Mouse (Mus musculus): Measurements from ENCODE around the gene Elane.

The Elane gene

GRCm38 (mm10) chr10:79916808-79917531 lies 30.9 kb downstream of the Elane start, which contains the start of gene Kiss1r:
Gene Kiss1r (plus strand): TSS chr10:79916971.
- DNase-seq, result peak; percentile 83

GRCm38 (mm10) chr10:79917532-79918100 lies 31.6 kb downstream of the Elane start:
- no peak for DNase-seq

DNA sequence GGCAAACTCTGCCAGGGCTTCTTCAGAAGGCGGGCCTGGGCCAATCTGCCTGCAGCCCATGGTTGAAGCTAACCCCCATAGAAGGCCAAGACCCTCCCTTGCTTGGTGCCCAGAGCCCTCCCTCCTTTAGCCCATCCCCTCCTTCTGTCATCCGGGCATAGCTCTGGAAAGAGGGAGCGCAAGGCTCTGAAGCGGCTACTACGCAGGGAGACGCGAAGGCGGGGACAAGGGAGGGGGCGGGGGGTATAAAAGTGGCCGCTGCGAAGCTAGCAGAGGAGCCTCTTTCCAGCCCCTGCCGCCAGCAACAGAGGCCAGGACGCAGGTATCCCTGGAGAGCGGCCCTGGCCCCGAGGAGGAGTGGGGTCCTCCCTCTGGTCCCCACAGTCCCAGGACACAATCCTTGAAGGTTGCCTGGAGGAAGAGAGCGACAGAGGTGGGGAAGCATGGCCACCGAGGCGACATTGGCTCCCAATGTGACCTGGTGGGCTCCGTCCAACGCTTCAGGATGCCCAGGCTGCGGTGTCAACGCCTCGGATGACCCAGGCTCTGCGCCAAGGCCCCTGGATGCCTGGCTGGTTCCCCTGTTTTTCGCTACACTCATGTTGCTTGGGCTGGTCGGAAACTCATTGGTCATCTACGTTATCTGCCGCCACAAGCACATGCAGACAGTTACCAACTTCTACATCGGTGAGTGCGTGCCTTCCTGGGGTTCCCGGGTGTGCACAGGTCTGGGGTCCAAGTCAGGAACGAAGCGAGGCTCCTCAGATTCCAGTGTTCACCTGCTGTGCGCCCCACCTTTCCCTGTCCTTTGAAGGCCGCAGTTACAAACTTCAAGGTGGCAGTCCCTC lies 32.4 kb downstream of the Elane start:
- no peak for DNase-seq

DNA sequence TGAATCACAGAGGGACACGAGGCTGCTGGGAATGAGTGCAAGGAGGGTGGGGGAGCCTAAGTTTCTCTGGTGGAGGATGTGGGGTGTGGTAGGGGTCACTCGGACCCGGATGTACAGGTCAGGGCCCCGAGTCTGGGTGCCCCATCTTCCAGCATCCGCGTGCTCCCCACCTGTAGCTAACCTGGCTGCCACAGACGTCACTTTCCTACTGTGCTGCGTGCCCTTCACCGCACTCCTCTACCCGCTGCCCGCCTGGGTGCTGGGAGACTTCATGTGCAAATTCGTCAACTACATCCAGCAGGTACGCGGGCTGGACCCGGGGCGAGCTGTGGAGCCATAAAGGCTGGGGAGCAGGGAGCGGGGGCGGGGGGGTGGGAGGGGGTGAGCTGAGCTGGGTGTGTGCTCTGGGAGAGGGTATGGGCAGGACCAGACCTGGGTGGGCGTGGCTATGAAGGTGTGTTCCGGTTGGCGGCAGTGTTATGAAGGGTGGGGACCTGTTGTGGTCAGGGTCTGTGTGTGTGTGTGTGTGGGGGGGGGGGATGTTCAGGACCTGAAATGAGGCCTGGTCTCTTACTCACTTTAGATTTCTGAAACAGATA lies 33.3 kb downstream of the Elane start:
- DNase-seq, result no peak

DNA sequence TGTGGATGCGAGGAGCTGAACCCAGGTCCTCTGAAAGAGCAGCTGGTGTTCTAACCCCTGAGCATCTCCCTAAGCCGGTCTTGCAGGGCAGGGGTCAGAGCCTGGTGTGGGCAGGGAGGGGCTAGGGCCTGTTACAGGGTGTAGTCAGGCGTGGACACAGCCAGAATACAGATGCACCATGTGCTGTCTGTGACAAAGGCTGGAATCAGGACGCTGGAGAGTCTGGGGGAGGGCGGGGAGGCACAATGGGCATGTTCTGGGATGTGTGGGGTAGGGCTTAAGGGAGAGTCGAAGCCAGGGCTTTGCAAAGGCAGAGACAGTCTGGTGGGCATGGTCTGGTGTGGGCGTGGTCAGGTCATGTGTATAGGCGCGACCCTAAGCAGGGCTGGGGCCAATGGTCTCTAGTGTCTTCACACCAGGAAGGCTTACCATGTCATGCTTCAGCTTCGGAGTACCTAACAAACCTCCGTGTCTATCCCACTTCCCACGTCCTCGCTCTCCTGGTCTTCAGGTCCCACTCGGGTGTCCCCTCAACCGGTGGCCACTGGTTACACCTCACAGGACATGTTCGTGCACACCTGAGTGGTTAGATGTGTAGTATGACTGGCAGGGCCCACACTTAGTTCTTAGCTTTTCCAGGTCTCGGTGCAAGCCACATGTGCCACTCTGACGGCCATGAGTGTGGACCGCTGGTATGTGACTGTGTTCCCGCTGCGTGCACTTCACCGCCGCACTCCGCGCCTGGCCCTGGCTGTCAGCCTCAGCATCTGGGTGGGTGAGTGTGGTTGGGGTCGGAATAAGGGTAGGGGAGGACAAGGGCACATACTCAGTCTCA lies 34.2 kb downstream of the Elane start:
- no peak for DNase-seq

DNA sequence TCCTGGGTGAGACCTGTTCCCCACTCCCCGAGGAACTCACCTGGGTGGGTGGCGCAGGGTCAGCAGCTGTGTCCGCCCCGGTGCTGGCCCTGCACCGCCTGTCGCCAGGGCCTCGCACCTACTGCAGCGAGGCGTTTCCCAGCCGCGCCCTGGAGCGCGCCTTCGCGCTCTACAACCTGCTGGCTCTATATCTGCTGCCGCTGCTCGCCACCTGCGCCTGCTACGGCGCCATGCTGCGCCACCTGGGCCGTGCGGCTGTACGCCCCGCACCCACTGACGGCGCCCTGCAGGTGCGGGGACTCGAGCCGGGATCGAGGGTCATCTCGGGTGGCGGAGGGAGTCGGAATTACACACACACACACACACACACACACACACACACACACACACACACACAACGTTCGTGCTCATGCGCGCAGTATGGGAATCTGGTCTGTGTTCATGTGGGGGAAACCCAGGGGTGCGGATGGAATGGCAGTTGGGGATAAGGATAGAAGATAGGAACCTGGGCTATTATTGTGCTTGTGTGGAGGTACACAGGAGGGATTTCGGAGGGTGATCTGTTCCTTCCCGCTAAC lies 35.0 kb downstream of the Elane start, which contains the start of gene R3hdm4:
Gene R3hdm4, minus strand, starts transcription at position 251 of the 578 bp plus-strand sequence.
- DNase-seq, result no peak

GRCm38 (mm10) chr10:79921572-79921971 lies 35.5 kb downstream of the Elane start:
- no peak for DNase-seq

DNA sequence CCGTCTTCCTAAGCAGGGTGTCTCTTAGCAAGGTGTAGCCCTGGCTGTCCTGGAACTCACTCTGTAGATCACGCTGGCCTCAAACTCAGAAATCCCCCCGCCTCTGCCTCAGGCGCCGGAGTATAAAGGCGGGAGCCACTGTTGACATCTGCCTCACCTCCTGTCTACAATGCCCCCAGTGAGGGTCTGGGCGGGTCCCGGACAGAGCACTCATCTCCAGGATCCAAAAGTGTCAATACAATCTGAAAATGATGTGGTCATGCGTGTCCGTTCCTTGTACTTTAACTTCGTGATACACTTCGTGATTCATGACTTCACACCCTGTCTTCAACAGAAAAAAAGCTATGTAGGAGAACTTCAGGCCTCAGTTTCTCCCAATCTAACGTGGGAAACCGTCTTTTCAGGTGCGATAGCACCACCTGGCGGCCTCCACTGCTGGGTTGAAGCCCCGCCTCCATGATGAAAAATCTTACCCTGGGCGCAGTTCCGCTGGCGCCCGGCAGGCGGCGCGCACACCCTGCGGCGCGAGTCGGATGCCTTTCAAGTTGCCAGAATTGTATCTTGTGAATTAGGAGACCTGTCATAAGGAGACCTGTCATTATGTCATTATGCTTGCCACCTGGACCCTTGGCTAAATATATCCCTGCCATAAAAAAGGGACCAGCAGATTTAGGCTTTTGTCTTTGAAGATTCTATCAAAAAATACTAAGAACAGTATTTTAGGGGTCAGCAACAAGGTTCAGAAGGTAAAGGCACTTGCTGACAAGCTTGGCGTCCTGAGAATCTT lies 39.1 kb downstream of the Elane start:
- peak; percentile 98 for DNase-seq

- DNase-seq, result no peak
These were observed 39.9 kb downstream of the Elane start for GRCm38 (mm10) chr10:79925785-79926490.

DNA sequence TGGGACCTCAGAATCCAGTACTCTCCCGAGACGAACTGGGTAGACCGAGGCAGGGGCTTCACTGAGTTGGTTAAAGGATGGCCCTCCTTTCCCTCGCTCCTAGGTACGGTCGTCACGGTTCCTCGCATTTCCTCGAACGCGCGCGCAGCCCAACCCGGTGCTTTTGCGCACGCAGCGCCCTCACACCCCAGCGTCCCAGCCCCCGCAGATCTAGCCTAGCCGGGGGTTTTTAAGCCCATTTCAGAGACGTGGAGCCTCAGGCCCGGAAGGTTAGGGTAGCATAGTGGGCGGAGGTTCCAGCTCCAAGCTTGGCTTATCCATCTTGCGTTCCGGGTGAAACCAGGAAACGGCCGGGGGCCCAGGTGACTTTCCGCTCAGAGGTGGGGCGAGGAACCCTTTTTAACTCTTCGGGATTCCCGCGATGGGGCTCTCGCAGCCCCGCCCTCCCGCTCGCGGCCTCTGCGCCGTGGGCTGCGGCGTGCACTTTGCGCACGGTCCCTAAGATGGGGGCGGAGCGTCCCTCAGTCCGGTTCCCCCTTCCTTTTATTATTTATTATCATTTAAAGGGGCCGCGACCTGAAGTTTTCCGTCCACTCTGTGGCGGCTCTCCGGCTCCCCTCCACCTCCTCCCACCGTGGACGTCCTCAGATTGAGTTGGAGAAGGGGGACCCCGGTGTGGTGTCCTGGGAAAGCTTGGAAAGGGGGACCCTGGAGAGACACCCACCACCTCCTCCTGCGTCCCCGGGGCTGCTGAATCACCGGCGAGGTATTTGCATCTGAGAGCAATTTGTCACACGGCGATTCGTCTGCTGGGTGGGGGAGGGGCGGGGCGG lies 40.7 kb downstream of the Elane start, which contains the start of gene Arid3a:
Gene Arid3a, plus strand, starts transcription at position 553 of the 833 bp plus-strand sequence.
- peak; percentile 77 for DNase-seq

- peak; percentile 53 for DNase-seq
These were observed 41.4 kb downstream of the Elane start for GRCm38 (mm10) chr10:79927324-79928029.

- no peak for DNase-seq
These were observed 42.1 kb downstream of the Elane start for GRCm38 (mm10) chr10:79928030-79928694.

GRCm38 (mm10) chr10:79928907-79929701 lies 43.1 kb downstream of the Elane start:
- no peak for DNase-seq

DNA sequence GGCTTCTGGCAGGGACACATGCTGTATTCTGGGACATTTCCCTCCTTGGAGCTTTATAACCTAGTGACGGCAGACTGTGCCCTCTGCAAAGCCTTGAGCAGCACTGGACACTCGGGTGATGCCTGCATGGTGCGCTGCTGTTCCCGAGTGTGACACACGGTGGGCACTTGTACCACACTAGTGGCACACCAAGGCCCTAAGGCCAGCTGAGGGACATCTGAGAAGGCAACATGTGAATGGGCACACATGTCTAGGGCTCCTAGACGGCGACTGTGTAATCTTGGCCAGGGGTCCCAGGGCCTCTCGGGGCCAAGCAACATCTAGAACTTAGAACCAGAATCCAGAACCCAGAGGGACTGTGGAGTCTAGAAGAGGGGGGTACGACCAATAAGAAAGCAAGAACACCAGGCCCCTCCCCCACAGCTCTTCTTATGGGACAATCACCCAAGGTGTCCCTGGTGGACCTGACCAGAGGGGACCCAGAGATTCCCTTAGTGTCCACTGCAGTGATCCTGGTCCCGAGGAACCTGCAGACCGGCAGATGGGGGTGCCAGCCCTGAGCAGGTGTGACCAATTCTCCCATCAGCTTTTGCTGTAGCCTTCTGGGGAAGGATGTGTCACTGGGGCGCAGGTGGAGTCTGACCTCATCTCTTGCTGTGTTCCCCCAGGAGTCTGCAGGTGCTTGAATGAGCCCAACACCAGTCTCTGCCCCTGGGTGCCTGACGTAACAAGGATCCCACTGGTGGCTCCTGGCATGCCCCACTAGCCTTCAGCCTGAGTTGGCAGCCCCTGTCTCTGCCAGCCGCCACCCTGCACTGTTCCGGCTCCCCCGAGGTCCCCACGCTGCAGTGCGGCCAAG lies 44.1 kb downstream of the Elane start:
- no peak for DNase-seq

GRCm38 (mm10) chr10:79930826-79931186 lies 44.8 kb downstream of the Elane start:
- DNase-seq, result no peak

- DNase-seq, result no peak
These were observed 45.8 kb downstream of the Elane start for GRCm38 (mm10) chr10:79931797-79932196.

Measured in right cerebral cortex, postnatal 4 days (tissue).